Mouse (Mus musculus) heart, embryonic 13.5 days (tissue): ENCODE data around the gene Zfp953. TPM values are rescaled to one million over a fixed set of nuclear protein-coding genes. Genes with fewer than 3 reads are reported as not detected.

Experiments
- polyA plus RNA-seq: library from polyadenylated mRNA; unstranded; fragments of >200 nt; fragmentation: Nextera tagmentation; extraction: Ambion mirVana; gene quantifications from 2 replicates; pipeline ENCODE4 v1.2.1, GENCODE M21; 2015

Gene Zfp953
- polyA plus RNA-seq, 1 experiment from 2014 or later: 0.56 TPM

Other genes starting within 250 kb of the Zfp953 start
- gene Rslcan18, start 244.3 kb downstream of the Zfp953 start, polyA plus RNA-seq: 0.11 and 0.60 TPM in 2 replicates
- gene Zfp759, start 238.9 kb downstream of the Zfp953 start, polyA plus RNA-seq: 1.4 and 1.5 TPM in 2 replicates
- gene Rsl1, start 187.4 kb downstream of the Zfp953 start, polyA plus RNA-seq: 4.6 and 6.1 TPM in 2 replicates
- 0.94 and 1.2 TPM in 2 replicates for gene Zfp455, start 166.1 kb downstream of the Zfp953 start, polyA plus RNA-seq
- gene Zfp458, start 82.1 kb downstream of the Zfp953 start, polyA plus RNA-seq: 0.84 and 1.4 TPM in 2 replicates
- 0.74 and 1.2 TPM in 2 replicates for gene Zfp457, start 54.1 kb downstream of the Zfp953 start, polyA plus RNA-seq
- gene Zfp595, start 28.0 kb downstream of the Zfp953 start, polyA plus RNA-seq: 1.6 TPM in 2 replicates
- 0.39 and 0.49 TPM in 2 replicates for gene Gm28044, start 69 bp downstream of the Zfp953 start, polyA plus RNA-seq
- 0.45 and 0.62 TPM in 2 replicates for gene Gm28041, start 15.1 kb upstream of the Zfp953 start, polyA plus RNA-seq
- gene Zfp456, start 15.2 kb upstream of the Zfp953 start, polyA plus RNA-seq: 1.0 and 1.2 TPM in 2 replicates
- 2.9 and 4.4 TPM in 2 replicates for gene Zfp429, start 39.2 kb upstream of the Zfp953 start, polyA plus RNA-seq
- gene Zfp459, start 60.8 kb upstream of the Zfp953 start, polyA plus RNA-seq: 0.28 and 0.31 TPM in 2 replicates
- 4.5 and 4.9 TPM in 2 replicates for gene Zfp874a, start 91.0 kb upstream of the Zfp953 start, polyA plus RNA-seq
- gene Zfp874b, start 123.7 kb upstream of the Zfp953 start, polyA plus RNA-seq: 1.8 and 2.4 TPM in 2 replicates
- gene Zfp58, start 139.9 kb upstream of the Zfp953 start, polyA plus RNA-seq: 8.1 and 8.6 TPM in 2 replicates
- gene Gm26965, start 165.5 kb upstream of the Zfp953 start, polyA plus RNA-seq: not detected in 2 replicates
- 13.3 and 15.4 TPM in 2 replicates for gene Zfp87, start 165.6 kb upstream of the Zfp953 start, polyA plus RNA-seq
- gene Zfp748, start 193.2 kb upstream of the Zfp953 start, polyA plus RNA-seq: 5.7 and 7.3 TPM in 2 replicates
- 2.1 and 2.3 TPM in 2 replicates for gene Zfp729b, start 249.1 kb upstream of the Zfp953 start, polyA plus RNA-seq